Mouse (Mus musculus): ENCODE measurements around the gene Cd93.

Gene Cd93

GRCm38 (mm10) chr2:148398901-148399685, 44.3 kb downstream of the Cd93 start:
- no peak for DNase-seq

GRCm38 (mm10) chr2:148397784-148398100, 45.6 kb downstream of the Cd93 start:
- peak; percentile 69 for DNase-seq

- peak; percentile 59 for DNase-seq
These were observed 46.2 kb downstream of the Cd93 start for GRCm38 (mm10) chr2:148397015-148397783.

GRCm38 (mm10) chr2:148396209-148396608, 47.2 kb downstream of the Cd93 start:
- DNase-seq, result no peak

GRCm38 (mm10) chr2:148395131-148396051, 48.0 kb downstream of the Cd93 start, which contains the start of gene Sstr4:
TSS of gene Sstr4 (plus strand) at chr2:148395344.
- DNase-seq, result peak; percentile 56

GRCm38 (mm10) chr2:148393846-148394245, 49.5 kb downstream of the Cd93 start:
- DNase-seq, result no peak

GRCm38 (mm10) chr2:148393149-148393548, 50.2 kb downstream of the Cd93 start:
- no peak for DNase-seq

GRCm38 (mm10) chr2:148387652-148388581, 55.4 kb downstream of the Cd93 start:
- DNase-seq, result no peak

GRCm38 (mm10) chr2:148386927-148387326, 56.4 kb downstream of the Cd93 start:
- no peak for DNase-seq
